Mouse (Mus musculus) cerebellum, postnatal 14 days (tissue): ENCODE measurements around the gene Vmn1r64.
"Not testable (repeated sequence)": the region's sequence is repeated elsewhere in the genome, so short reads cannot be mapped to it uniquely, and the experiment has no call there.

Source experiments
- DNase-seq, 2 experiments: peaks; one replicate each; pipeline ENCODE4 v3.0.0; 2021; ENCODE audit warnings: mixed read lengths in 2 of 2

Gene Vmn1r64

GRCm38 (mm10) chr7:5884442-5884841 lies at the start of gene Vmn1r64:
Gene Vmn1r64, minus strand, starts transcription at chr7:5884542.
- no peak for DNase-seq

- DNase-seq = no peak
Measured at GRCm38 (mm10) chr7:5899238-5899637, 14.9 kb upstream of the Vmn1r64 start.

GRCm38 (mm10) chr7:5897245-5897644 lies 12.9 kb upstream of the Vmn1r64 start:
- DNase-seq = not testable (repeated sequence)
